Mouse (Mus musculus) left cerebral cortex, adult 18-20 months (tissue): Measurements from ENCODE around the gene Atxn7l3. TPM values are rescaled to one million over a fixed set of nuclear protein-coding genes. Genes with fewer than 3 reads are reported as not detected.
A peak's percentile ranks its signal among the peaks of the same experiment; 100 is the strongest.

Experiments
- DNase-seq, 2 experiments: peaks; one replicate each; pipeline ENCODE4 v3.0.0; 2021 to 2022; ENCODE audit warnings: low spot score in 2 of 2, mixed read lengths in 1 of 2
- total RNA-seq, 2 experiments: library from RNA; stranded (reverse); gene quantifications; 2 replicates each; pipeline ENCODE4 v1.2.3; 2021

Atxn7l3 gene
- total RNA-seq, 2 experiments from 2014 or later: 224 to 230 TPM

DNA sequence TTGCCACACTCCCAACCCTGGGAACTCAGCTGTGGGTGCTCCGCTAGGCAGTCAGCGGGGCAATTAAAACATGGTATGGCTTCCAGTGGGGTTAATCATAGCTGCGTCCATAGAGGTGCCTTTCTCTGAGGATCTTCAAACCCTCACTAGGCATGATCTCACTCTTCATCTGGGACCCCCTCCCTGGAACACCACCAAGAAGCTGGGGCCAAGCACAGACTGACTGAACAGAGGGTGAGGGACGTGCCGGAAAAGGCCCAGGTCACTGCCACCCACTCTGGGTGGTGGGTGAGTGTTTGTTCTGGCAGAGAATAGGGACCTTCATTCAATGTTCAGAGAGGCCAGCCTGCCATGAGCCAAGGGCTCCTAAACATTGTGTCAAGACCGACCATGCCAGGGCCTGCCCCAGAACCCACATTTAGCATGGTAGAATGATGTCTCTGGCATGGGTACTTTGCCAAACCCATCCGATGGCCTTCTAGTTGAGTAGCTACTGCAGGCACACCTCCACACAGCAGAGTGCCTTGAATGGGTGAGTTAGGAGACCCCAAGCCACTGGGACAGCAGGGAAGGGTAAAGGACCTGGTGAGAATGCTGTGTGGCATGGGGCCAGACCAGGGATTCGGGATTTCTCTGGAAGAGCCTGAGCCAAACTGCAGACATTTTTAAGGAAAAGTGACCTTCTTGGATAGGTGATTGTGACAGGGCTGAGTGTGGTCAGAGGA, 29.6 kb downstream of the Atxn7l3 start:
- DNase-seq: no peak

DNA sequence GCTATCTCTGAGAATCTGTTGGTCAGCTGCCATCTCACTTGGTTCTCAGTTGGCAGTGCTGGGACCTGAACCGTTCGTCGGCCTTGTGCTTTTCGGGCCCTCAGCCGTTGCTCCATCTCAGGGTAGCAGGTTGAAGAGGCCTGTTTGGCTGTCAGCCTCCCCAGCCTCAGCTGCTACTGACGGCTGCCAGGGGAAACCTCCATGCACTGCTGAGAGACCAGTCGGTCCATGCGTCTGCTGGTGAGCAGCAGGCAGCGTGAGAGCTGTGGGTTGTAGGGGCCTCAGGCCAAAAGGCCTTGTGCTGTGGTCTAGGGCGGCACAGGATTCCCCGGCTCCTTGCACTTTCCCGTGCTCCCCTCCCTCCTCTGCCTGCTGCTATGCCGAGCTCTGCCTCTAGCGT, 30.6 kb downstream of the Atxn7l3 start:
- DNase-seq: no peak

GRCm38 (mm10) chr11:102263211-102263610, 33.2 kb downstream of the Atxn7l3 start:
- no peak for DNase-seq

- no peak for DNase-seq
Measured at GRCm38 (mm10) chr11:102258521-102258920, 37.9 kb downstream of the Atxn7l3 start.

GRCm38 (mm10) chr11:102258095-102258494, 38.3 kb downstream of the Atxn7l3 start:
- DNase-seq: no peak

DNA sequence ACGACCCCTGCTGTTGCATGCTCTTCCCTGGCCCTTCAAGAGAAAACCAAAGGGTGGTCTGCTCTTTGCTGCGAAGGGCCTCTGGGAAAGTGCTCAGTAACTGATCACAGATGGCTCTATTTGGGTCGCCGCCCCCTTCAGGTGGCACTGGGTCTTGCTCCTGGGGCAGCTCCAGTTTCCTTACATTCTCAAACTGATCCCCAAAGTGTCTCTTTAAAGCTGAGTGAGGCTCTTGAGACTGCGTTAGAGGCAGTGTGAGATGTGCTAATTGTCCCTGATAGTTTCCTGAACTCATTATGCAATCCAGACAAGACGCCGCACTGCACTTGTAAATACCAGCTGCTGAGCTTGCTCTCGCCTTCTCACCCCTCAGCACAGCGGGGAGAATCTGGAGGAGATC, 38.9 kb downstream of the Atxn7l3 start:
- no peak for DNase-seq

GRCm38 (mm10) chr11:102249351-102250090, 46.9 kb downstream of the Atxn7l3 start:
- DNase-seq: no peak

GRCm38 (mm10) chr11:102248630-102249230, 47.7 kb downstream of the Atxn7l3 start, which contains the start of gene BC030867:
TSS of gene BC030867 (plus strand) at chr11:102248882.
- peak; percentile 93 to 96 for DNase-seq

- no peak for DNase-seq
Measured at GRCm38 (mm10) chr11:102246871-102247270, 49.6 kb downstream of the Atxn7l3 start.

DNA sequence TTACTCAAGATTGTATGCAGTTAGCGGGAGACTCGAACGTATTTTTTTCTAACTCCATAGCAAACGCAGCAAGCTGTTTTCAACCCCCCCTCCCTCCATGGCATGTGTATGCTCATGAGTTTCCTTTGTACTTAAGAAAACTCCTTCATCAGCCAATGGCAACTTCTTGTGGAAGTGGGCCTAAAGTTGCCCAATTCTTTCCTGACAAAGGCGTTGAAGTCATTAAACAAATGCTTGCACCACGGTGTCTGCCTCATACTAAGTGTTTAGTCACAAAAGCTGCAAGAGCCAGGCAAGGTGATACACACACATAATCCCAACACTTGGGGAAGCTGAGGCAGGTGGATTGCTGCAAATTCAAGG, 50.2 kb downstream of the Atxn7l3 start:
- no peak for DNase-seq

- DNase-seq: no peak
Measured at GRCm38 (mm10) chr11:102245581-102246272, 50.7 kb downstream of the Atxn7l3 start.

GRCm38 (mm10) chr11:102244926-102245449, 51.4 kb downstream of the Atxn7l3 start:
- peak; percentile 78 to 84 for DNase-seq

GRCm38 (mm10) chr11:102241874-102242273, 54.6 kb downstream of the Atxn7l3 start:
- DNase-seq: no peak

DNA sequence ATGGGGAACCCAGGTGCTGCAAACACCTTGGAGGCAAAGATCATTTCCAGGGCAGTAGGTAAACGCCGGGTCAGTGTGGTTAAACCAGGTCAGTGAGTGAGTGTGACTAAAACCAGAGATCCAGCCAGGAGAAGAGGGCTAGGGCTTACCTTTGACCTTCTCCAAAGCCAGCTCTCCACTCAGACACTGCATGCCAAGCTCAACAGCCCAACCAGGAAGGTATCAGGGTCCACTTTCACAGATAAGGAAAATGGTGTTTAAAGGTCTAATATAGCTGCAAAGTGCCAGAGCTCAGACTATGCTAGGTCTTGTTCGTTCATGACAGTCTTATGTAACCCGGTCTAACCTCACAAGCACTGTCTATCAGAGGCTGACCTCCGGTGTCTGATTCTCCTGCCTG, 55.2 kb downstream of the Atxn7l3 start:
- DNase-seq: no peak

DNA sequence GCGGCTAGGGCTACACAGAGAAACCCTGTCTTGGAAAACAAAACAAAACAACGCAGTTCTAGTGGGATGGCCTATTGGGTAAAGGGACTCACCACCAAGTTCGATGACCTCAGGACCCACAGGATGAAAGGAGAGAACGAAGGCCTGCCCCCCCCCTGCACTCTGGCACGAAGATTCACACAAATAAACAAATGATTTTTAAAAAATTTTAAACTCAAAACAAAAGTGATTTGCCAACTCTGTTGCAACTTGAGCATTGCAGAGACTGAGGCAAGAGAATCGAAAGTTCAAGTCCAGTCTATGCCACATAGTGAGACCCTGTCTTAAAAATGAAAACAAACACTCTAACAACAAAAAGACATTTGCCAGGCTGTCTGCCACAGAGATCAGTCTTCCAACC, 55.8 kb downstream of the Atxn7l3 start:
- no peak for DNase-seq

Other genes starting within 250 kb of the Atxn7l3 start
- 100 to 1,000 TPM; 128 to 158 TPM for gene Mpp2, start 208.1 kb downstream of the Atxn7l3 start, total RNA-seq
- not detected for gene Ppy, start 195.3 kb downstream of the Atxn7l3 start, total RNA-seq
- not detected for gene Pyy, start 188.8 kb downstream of the Atxn7l3 start, total RNA-seq
- gene Nags, start 151.1 kb downstream of the Atxn7l3 start, total RNA-seq: not detected
- 10 to 100 TPM; 24.6 to 25.3 TPM for gene Tmem101, start 140.2 kb downstream of the Atxn7l3 start, total RNA-seq
- gene Lsm12, start 111.3 kb downstream of the Atxn7l3 start, total RNA-seq: 10 to 100 TPM; 55.0 to 64.2 TPM
- 10 to 100 TPM; 67.9 to 68.2 TPM for gene G6pc3, start 107.0 kb downstream of the Atxn7l3 start, total RNA-seq
- gene Hdac5, start 66.5 kb downstream of the Atxn7l3 start, total RNA-seq: 100 to 1,000 TPM; 298 to 303 TPM
- gene BC030867, start 47.7 kb downstream of the Atxn7l3 start, total RNA-seq: 1 to 10 TPM; 1.0 to 2.3 TPM
- 1 to 10 TPM; 2.2 to 2.9 TPM for gene Asb16, start 27.9 kb downstream of the Atxn7l3 start, total RNA-seq
- gene Tmub2, start 11.7 kb downstream of the Atxn7l3 start, total RNA-seq: 10 to 100 TPM; 65.1 to 71.0 TPM
- gene Ubtf, start 23.1 kb upstream of the Atxn7l3 start, total RNA-seq: 100 to 1,000 TPM; 123 to 140 TPM
- gene Slc4a1, start 69.6 kb upstream of the Atxn7l3 start, total RNA-seq: under 1 TPM; 0.09 to 0.19 TPM
- gene Rundc3a, start 96.8 kb upstream of the Atxn7l3 start, total RNA-seq: 100 to 1,000 TPM; 477 to 484 TPM
- gene Slc25a39, start 111.3 kb upstream of the Atxn7l3 start, total RNA-seq: 10 to 100 TPM; 60.6 to 73.2 TPM
- 10 to 100 TPM; 55.8 to 58.9 TPM for gene Grn, start 133.7 kb upstream of the Atxn7l3 start, total RNA-seq
- gene Fam171a2, start 151.1 kb upstream of the Atxn7l3 start, total RNA-seq: 100 to 1,000 TPM; 113 to 133 TPM
- gene Itga2b, start 173.5 kb upstream of the Atxn7l3 start, total RNA-seq: 1 to 10 TPM; 3.3 to 3.9 TPM